Mouse (Mus musculus): Measurements from ENCODE around the gene Krtap3-2.
"Not testable (repeated sequence)": the region's sequence is repeated elsewhere in the genome, so short reads cannot be mapped to it uniquely, and the experiment has no call there.

Gene Krtap3-2

GRCm38 (mm10) chr11:99556753-99557152, at the start of gene Krtap3-2:
Gene Krtap3-2, minus strand, starts transcription at chr11:99556853.
- no peak for DNase-seq (ENCODE audit: low spot score in 2 of 2)

GRCm38 (mm10) chr11:99603208-99603607, 46.6 kb upstream of the Krtap3-2 start, which contains the start of gene Gm11938:
Gene Gm11938, minus strand, starts transcription at chr11:99603308.
- DNase-seq (ENCODE audit: low spot score in 2 of 2): not testable (repeated sequence)

- DNase-seq (ENCODE audit: low spot score in 2 of 2): not testable (repeated sequence)
Observed at GRCm38 (mm10) chr11:99597742-99598141, 41.1 kb upstream of the Krtap3-2 start, which contains the start of gene Krtap9-3. Gene Krtap9-3, minus strand, starts transcription at chr11:99598105.

DNA sequence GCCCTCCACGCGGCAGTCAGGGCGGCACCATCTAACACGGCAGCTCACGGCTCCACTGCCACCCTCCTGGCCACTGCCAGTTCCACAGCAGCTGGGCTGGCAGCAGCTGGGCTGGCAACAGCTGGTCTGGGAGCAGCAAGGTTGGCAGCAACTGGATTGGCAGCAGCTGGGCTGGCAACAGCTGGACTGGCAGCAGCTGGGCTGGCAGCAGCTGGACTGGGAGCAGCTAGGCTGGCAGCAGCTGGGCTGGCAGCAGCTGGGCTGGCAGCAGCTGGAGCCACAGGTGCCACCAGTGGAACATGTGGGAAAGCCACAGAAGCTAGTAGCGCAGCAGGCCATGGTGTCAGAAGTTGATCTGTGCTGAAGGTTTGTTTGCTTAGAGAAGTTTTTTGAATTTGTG, 34.3 kb upstream of the Krtap3-2 start, which contains the start of gene Krtap1-3:
Krtap1-3 (minus strand) TSS at position 359 of the 400 bp plus-strand sequence.
- no peak for DNase-seq (ENCODE audit: low spot score in 2 of 2)

GRCm38 (mm10) chr11:99585096-99585495, 28.4 kb upstream of the Krtap3-2 start:
- DNase-seq (ENCODE audit: low spot score in 2 of 2): peak; percentile 17 to 19

- DNase-seq (ENCODE audit: low spot score in 2 of 2): no peak
Observed at GRCm38 (mm10) chr11:99583245-99583704, 26.6 kb upstream of the Krtap3-2 start, which contains the start of gene Krtap1-4. Gene Krtap1-4, minus strand, starts transcription at chr11:99583654.

DNA sequence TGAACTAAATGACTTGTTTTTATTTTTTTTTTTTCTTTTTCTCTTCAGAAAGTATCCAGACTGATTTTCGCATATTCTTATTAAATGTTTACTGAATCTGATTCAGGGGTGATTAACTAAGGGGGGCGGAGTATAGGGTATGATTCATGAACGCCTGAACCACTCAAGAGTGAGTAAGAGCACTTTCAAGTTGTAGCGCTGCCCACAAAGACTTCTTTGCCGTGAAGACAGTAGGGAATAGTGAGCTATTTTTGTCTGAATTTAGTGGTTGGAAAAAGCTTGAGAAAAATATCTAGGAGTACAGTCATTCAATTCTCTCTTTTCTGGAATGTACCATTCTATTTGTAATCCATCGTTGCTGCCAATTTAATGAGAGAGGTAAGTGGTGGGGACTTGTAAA, 24.9 kb upstream of the Krtap3-2 start:
- DNase-seq (ENCODE audit: low spot score in 2 of 2): peak in 1 of 2 experiments; percentile 25

- DNase-seq (ENCODE audit: low spot score in 2 of 2): no peak
Observed at GRCm38 (mm10) chr11:99581051-99581450, 24.4 kb upstream of the Krtap3-2 start.

GRCm38 (mm10) chr11:99580636-99581035, 24.0 kb upstream of the Krtap3-2 start, which contains the start of gene Krtap1-5:
Gene Krtap1-5, minus strand, starts transcription at chr11:99581016.
- DNase-seq (ENCODE audit: low spot score in 2 of 2): no peak

- DNase-seq (ENCODE audit: low spot score in 2 of 2): peak; percentile 58 to 63
Observed at GRCm38 (mm10) chr11:99574106-99574505, 17.5 kb upstream of the Krtap3-2 start.

DNA sequence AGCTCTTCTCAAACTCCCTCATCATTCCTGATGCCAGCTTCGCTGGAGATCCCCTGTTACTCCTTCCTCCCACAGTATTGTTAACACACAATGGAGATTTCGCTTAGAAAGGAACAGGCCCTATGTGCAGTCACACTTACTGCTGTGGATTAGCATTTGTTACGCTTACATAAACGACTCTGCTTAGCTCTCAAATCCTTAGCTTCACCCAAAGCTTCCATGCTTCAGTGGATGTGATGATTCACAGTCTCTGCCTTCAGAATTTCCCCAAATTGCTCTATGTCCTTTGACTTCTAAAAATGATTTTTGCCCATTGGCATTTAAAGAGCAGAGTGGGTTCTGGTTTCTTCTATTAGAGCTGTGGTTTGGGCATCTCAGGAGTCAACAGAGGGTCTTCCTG, 16.5 kb upstream of the Krtap3-2 start:
- peak in 1 of 2 experiments; percentile 32 for DNase-seq (ENCODE audit: low spot score in 2 of 2)

- DNase-seq (ENCODE audit: low spot score in 2 of 2): no peak
Observed at GRCm38 (mm10) chr11:99566530-99566929, 9.9 kb upstream of the Krtap3-2 start, which contains the start of gene Krtap3-1. Gene Krtap3-1, minus strand, starts transcription at chr11:99566630.

DNA sequence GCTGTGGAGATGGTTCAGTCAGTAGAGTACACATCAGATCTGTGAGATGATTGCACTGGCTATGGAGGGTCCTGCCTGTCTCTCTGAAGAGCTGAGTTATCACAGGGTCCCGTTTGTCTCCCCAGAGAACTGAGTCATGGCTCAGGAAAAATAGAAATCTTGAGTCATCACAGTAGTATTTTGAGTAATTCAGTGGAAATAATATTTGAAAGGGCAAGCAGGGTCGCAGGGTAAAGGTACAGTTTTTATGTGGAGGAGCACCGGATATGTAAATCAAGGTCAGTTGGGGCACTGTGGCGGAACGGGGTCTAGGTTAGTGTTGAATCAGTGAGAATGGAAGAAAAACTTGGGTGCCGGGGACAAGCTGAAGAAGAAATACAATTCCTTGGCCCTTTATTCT, 5.9 kb upstream of the Krtap3-2 start:
- no peak for DNase-seq (ENCODE audit: low spot score in 2 of 2)

DNA sequence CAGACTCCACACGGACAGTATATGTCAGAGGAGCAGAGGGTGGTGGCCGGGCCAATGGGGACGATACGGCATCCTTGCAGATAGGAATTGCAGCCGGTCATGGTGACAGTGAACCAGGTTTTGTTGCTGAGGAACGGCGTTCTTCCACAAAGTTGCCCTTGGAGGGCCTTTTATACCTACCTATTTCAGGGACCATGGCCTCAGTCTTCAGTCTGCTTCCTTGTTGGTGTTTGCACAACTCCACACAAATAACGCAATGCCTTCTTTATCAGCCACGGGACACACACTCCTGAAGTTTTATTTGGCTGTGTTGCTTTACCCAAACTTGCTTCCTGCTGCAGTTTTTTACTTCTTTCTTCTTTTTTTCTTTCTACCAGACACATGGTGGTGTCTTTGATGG, 2.7 kb upstream of the Krtap3-2 start, which contains the start of gene Gm11939:
Gm11939 (minus strand) TSS at position 101 of the 400 bp plus-strand sequence.
- no peak for DNase-seq (ENCODE audit: low spot score in 2 of 2)

DNA sequence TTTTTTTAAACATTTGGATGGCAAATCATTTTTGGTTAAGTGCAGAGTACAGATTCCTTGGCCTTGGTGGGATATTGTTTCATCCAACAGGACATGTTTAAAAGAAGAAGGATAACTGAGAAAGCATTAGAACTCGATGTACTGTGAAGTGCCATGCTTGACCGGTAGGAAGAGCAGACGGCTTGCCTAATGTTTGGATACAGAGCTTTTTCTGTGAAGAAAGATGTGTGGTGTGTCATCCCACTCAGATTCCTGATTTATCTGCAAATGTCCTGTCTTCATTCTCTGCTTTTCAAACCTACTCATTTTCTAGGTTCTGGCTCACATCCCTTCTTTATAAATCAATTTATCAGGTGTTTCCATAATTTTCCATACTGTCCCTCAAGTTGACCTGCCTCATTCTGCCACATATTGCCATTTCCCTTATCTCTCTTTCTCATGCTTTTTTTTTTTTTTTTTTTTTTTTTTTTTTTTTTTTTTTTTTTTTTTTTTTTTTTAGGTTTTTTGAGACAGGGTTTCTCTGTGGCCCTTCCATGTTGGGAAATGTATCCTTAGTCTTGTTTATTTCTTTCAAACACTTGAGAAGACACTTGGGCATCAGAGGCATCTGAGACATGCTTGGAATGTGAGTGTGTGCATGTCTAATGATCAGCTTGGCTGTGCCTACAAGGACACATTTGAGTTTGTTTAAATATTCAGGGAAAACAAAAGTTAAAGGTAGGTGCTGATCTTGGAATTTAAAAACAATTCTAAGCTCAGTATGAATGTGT, 1.5 kb upstream of the Krtap3-2 start:
- no peak for DNase-seq (ENCODE audit: low spot score in 2 of 2)

- no peak for DNase-seq (ENCODE audit: low spot score in 2 of 2)
Observed at GRCm38 (mm10) chr11:99556195-99556594, 458 bp downstream of the Krtap3-2 start.

- no peak for DNase-seq (ENCODE audit: low spot score in 2 of 2)
Observed at GRCm38 (mm10) chr11:99550765-99551164, 5.9 kb downstream of the Krtap3-2 start, which contains the start of gene Krtap3-3. Gene Krtap3-3, minus strand, starts transcription at chr11:99550865.

DNA sequence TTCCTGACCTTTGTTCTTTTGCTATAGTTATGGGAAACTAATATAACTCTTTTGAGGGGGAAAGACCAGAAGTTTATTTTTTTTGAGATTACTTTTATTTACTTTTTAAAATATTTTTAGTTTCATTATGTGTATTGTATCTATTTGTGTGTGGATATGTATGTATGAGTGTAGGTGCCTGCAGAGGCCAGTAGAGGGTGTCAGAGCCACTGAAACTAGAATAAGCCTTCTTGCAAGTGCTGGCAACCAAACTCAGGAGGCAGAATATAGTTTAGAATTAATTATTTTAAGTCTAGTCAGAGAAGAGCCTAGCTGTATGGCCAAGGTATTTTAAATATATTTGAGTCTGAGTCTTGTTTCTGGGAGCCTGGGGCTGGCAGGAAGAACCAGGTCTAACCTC, 8.8 kb downstream of the Krtap3-2 start:
- DNase-seq (ENCODE audit: low spot score in 2 of 2): no peak

GRCm38 (mm10) chr11:99539721-99540120, 16.9 kb downstream of the Krtap3-2 start:
- peak; percentile 37 to 38 for DNase-seq (ENCODE audit: low spot score in 2 of 2)

- DNase-seq (ENCODE audit: low spot score in 2 of 2): no peak
Observed at GRCm38 (mm10) chr11:99521288-99521860, 35.3 kb downstream of the Krtap3-2 start, which contains the start of gene Krt39. Gene Krt39, minus strand, starts transcription at chr11:99521338.

GRCm38 (mm10) chr11:99514098-99514497, 42.6 kb downstream of the Krtap3-2 start:
- DNase-seq (ENCODE audit: low spot score in 2 of 2): no peak
